Mouse (Mus musculus): Measurements from ENCODE around the gene Olfr744.
"Not testable (repeated sequence)": the region's sequence is repeated elsewhere in the genome, so short reads cannot be mapped to it uniquely, and the experiment has no call there.

The Olfr744 gene

GRCm38 (mm10) chr14:50614579-50614978, at the start of gene Olfr744:
Gene Olfr744 (plus strand): TSS chr14:50614879.
- no peak for DNase-seq (ENCODE audit: low read depth in 2 of 2, low spot score in 2 of 2)

- not testable (repeated sequence) for DNase-seq (ENCODE audit: low read depth in 2 of 2, low spot score in 2 of 2)
Observed at GRCm38 (mm10) chr14:50573056-50573455, 41.6 kb upstream of the Olfr744 start.

GRCm38 (mm10) chr14:50639088-50639487, 24.4 kb downstream of the Olfr744 start, which contains the start of gene Olfr745:
Gene Olfr745 (plus strand): TSS chr14:50639388.
- DNase-seq (ENCODE audit: low read depth in 2 of 2, low spot score in 2 of 2) = no peak

GRCm38 (mm10) chr14:50646783-50647182, 32.1 kb downstream of the Olfr744 start, which contains the start of gene Olfr746:
Gene Olfr746 (plus strand): TSS chr14:50647083.
- no peak for DNase-seq (ENCODE audit: low read depth in 2 of 2, low spot score in 2 of 2)

All from CD8-positive naive resting alpha-beta T cell, adult 2 months (primary cell).